Mouse (Mus musculus) liver, embryonic 15.5 days (tissue): ENCODE data around the gene Tbc1d9b. TPM values are rescaled to one million over a fixed set of nuclear protein-coding genes. Genes with fewer than 3 reads are reported as not detected.
"Not testable (repeated sequence)": the region's sequence is repeated elsewhere in the genome, so short reads cannot be mapped to it uniquely, and the experiment has no call there.

Experiments used
- ATAC-seq: fragments of 200-750 bp; cut with Nextera tagmentation; 2 replicates; pipeline ENCODE4 v1.8.0; 2017; ENCODE audit warnings: moderate number of reproducible peaks, mild to moderate bottlenecking, moderate library complexity; ENCODE audit not compliant: insufficient read depth
- H3K27ac ChIP-seq: fragments of 300-500 bp; sonication (generic); replicated peaks from 2 replicates; pipeline ENCODE4 v1.5.1; 2015; ENCODE audit warnings: mild to moderate bottlenecking, inconsistent platforms
- H3K27me3 ChIP-seq: fragments of 300-500 bp; sonication (generic); 2 replicates; pipeline ENCODE4 v1.6.1; 2015; ENCODE audit warnings: mild to moderate bottlenecking, inconsistent platforms
- H3K36me3 ChIP-seq: fragments of 300-500 bp; sonication (generic); replicated peaks from 2 replicates; pipeline ENCODE4 v1.6.1; 2015; ENCODE audit warnings: moderate library complexity, mild to moderate bottlenecking, inconsistent platforms
- H3K4me1 ChIP-seq: fragments of 300-500 bp; sonication (generic); replicated peaks from 2 replicates; pipeline ENCODE4 v1.6.1; 2015; ENCODE audit warnings: inconsistent platforms
- H3K4me2 ChIP-seq: fragments of 300-500 bp; sonication (generic); 2 replicates; pipeline ENCODE4 v1.6.1; 2015; ENCODE audit warnings: moderate library complexity, mild to moderate bottlenecking, inconsistent platforms
- H3K4me3 ChIP-seq: fragments of 300-500 bp; sonication (generic); replicated peaks from 2 replicates; pipeline ENCODE4 v1.5.1; 2015; ENCODE audit warnings: mild to moderate bottlenecking, inconsistent platforms
- H3K9ac ChIP-seq: fragments of 300-500 bp; sonication (generic); 2 replicates; pipeline ENCODE4 v1.6.1; 2015; ENCODE audit warnings: moderate library complexity, mild to moderate bottlenecking, inconsistent platforms
- H3K9me3 ChIP-seq: fragments of 300-500 bp; sonication (generic); replicated peaks from 2 replicates; pipeline ENCODE4 v1.6.1; 2016; ENCODE audit warnings: inconsistent platforms
- WGBS: fragments of 180-500 bp; shearing (Covaris S2); methylation state at CpG from one replicate; pipeline ENCODE4 v1.1.7; 2015; ENCODE audit warnings: mixed read lengths; ENCODE audit not compliant: insufficient replicate concordance; 5-methylcytosine and 5-hydroxymethylcytosine counted together
- polyA plus RNA-seq: library from polyadenylated mRNA; unstranded; fragments of >200 nt; fragmentation: Nextera tagmentation; extraction: Ambion mirVana; gene quantifications from 2 replicates; pipeline ENCODE4 v1.2.1, GENCODE M21; 2015

Gene Tbc1d9b
- polyA plus RNA-seq, 1 experiment from 2014 or later, result 11.7 TPM

DNA sequence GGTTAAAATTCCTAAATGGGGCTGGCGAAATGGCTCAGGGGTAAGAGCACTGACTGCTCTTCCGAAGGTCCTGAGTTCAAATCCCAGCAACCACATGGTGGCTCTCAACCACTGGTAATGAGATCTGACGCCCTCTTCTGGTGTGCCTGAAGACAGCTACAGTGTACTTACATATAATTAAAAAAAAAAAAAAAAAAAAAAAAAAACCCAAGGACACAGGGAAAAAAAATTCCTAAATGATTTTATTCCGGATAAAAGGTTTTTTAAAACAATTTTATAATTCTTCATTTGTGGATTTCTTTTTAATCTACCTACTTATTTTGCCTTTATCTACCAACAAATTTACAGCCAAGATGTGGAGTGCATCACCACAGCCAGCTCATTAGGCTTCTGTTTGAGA, 29.2 kb upstream of the Tbc1d9b start:
- 63% methylated on average over 4 of the region's 4 CpGs for WGBS
- H3K4me2 ChIP-seq, H3K27me3 ChIP-seq, H3K27ac ChIP-seq, H3K9me3 ChIP-seq, ATAC-seq, H3K9ac ChIP-seq, H3K4me3 ChIP-seq: not testable (repeated sequence)
- Histone ChIP-seq H3K4me1 (peaks cover 19% of the 10 kb centered on the region; the same call in 1 of the 2 replicates), H3K36me3 (peaks cover 11% of the 10 kb centered on the region; the same call in 1 of the 2 replicates)

DNA sequence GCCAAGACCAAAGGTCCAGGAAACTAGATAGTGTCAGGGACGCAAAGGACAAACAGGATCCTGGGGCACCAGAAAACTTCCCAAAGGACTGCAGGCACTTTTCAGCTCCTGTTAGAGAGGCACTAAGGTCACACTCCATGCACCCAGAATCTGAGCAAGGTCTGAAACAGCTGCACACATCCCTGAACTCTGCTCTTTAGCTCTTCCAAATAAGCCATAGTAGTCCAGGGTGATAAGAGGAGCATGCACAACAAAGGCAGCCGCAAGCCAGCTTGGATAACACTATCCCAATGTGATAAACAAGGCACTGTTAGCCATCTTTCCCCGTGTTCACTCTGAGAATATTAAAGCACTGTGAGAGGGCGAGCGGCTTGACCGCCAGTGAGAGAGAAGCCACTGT, 27.2 kb upstream of the Tbc1d9b start:
- no peak for ATAC-seq
- no peak overlapping the region for H3K9ac ChIP-seq
- no peaks in the 10 kb centered on the region for H3K27me3 ChIP-seq
- H3K27ac ChIP-seq, result no peak overlapping the region
- H3K36me3 ChIP-seq, result peaks cover 8% of the 10 kb centered on the region; the same call in 1 of the 2 replicates
- no peak overlapping the region for H3K4me3 ChIP-seq
- H3K9me3 ChIP-seq, result no peaks in the 10 kb centered on the region
- WGBS, result 69% methylated on average over 6 of the region's 6 CpGs
- peaks cover 27% of the 10 kb centered on the region for H3K4me1 ChIP-seq
- H3K4me2 ChIP-seq, result no peak overlapping the region

DNA sequence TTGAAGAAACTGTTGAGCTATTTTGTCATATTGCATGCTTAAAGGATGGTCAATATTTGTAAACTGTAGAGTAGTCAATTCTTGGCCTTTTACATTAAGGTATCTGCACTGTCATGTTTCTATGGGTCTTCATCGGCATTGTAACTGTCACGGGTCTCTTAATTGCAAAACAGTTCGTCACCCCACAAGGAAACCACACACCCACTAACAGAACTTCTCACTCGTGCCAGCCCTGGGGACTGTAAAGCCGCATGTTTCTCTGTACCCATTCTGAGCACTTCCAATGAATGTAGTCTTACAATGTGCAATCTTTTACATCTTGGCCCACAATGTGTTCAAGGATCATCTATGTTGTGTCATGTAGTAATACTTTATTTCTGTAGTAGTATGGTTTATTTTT, 26.0 kb upstream of the Tbc1d9b start:
- Histone ChIP-seq H3K4me3 (no peak overlapping the region), H3K27ac (no peak overlapping the region), H3K36me3 (peaks cover 3% of the 10 kb centered on the region; the same call in 1 of the 2 replicates), H3K27me3 (no peaks in the 10 kb centered on the region), H3K4me1 (peaks cover 29% of the 10 kb centered on the region), H3K4me2 (no peak overlapping the region), H3K9ac (no peak overlapping the region), H3K9me3 (no peaks in the 10 kb centered on the region)
- 55% methylated on average over 5 of the region's 5 CpGs for WGBS
- no peak for ATAC-seq

DNA sequence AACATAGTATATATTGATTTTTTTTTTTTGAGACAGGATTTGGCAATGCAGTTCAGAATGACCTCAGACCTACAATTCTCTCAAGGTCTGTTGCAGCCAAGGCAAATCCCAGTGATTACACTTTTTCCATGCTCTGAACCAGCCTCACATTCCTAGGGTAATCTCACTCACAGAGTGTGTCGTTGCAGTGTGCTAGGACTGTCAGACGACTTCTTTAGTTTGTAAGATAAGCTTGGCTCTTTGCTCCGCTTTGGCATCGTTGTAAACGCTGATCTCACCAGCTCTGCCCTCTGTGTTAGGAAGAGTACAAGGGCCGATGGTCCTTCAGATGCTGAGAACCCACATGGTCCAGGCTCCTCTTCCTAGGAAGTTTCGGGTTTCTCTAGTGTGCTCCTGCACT, 25.2 kb upstream of the Tbc1d9b start:
- H3K4me3 ChIP-seq, result no peak overlapping the region
- H3K27me3 ChIP-seq, result no peaks in the 10 kb centered on the region
- 51% methylated on average over 7 of the region's 7 CpGs for WGBS
- H3K4me1 ChIP-seq, result peaks cover 29% of the 10 kb centered on the region
- no peak overlapping the region for H3K9ac ChIP-seq
- 0 out of 2 replicates have a peak, but pooled peaks cover 3% of the 10 kb centered on the region for H3K36me3 ChIP-seq
- no peaks in the 10 kb centered on the region for H3K9me3 ChIP-seq
- no peak for ATAC-seq
- no peak overlapping the region for H3K27ac ChIP-seq
- H3K4me2 ChIP-seq, result no peak overlapping the region

DNA sequence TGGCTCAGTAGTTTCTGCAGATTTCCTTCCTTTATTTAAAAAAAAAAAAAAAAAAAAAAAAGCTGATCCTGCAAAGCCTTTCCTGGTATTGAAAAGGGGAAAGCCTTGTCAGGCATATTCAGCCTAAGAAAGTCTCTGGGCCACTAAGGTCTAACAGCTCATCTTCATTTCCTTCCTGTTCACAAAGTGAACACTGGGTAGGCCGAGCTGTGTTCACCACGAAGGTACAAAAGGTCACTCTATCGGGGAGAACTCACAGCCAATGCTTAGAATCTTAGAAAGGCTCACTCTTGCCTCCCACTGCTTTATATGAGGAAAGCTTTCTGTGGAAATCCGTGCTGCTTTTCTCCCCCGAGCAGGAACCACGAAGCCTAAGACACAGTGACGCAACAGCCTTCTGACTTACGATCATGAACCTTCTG, 22.4 kb upstream of the Tbc1d9b start:
- no peak overlapping the region for H3K9ac ChIP-seq
- no peak overlapping the region for H3K4me2 ChIP-seq
- peaks cover 24% of the 10 kb centered on the region for H3K4me1 ChIP-seq
- H3K27ac ChIP-seq, result peak overlapping the region; percentile 61; the same call in 1 of the 2 replicates
- 0 out of 2 replicates have a peak, but pooled peaks cover 3% of the 10 kb centered on the region for H3K36me3 ChIP-seq
- peak; percentile 65 for ATAC-seq
- WGBS, result 29% methylated on average over 8 of the region's 8 CpGs
- no peaks in the 10 kb centered on the region for H3K9me3 ChIP-seq
- H3K27me3 ChIP-seq, result no peaks in the 10 kb centered on the region
- H3K4me3 ChIP-seq, result no peak overlapping the region

DNA sequence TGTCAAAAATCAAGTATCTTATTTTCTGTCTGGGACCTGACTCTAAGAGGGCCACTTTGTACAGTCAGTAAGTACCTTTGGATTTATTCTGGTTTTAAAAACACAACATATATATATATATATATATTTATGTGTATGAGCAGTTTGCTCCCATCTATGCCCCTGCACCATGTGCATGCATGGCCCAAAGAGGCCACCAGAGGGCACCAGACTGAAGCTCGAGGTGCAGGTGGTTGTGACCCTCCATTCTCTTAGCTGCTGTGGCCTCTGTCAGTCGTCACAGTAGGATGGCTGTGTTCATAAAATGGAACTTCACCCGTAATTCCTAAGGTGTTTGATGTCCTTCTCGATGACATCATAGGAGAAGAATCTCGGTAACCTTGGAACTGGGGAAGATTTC, 16.9 kb upstream of the Tbc1d9b start:
- 7% methylated on average over 5 of the region's 5 CpGs for WGBS
- H3K27ac ChIP-seq, result no peak overlapping the region
- H3K27me3 ChIP-seq, result no peaks in the 10 kb centered on the region
- no peak overlapping the region for H3K4me2 ChIP-seq
- no peaks in the 10 kb centered on the region for H3K36me3 ChIP-seq
- H3K4me1 ChIP-seq, result 0 out of 2 replicates have a peak, but pooled peaks cover under 1% of the 10 kb centered on the region
- no peak for ATAC-seq
- H3K9me3 ChIP-seq, result no peaks in the 10 kb centered on the region
- no peak overlapping the region for H3K9ac ChIP-seq
- no peak overlapping the region for H3K4me3 ChIP-seq

DNA sequence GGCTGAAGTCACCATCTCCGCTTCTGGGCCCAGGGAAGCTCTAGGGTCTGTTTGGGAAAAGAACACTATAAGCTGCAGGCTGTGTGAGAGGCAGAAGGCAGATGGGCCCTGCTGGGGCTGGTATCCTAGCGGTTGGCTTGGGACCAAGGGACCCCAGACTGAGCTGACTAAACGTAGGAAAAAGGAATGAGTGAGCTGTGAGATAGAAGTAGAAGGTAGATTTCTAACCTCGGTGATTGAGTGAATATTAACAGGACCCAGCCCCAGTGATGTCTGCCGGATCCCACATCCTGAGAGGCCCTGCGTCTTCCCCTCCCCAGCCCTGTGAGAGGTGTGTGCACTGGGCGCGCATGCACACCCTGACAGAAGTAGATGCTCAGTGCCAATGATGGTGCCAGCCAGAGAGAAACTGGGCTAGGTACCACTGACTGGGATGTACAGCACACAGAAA, 8.5 kb upstream of the Tbc1d9b start:
- H3K27me3 ChIP-seq, result no peaks in the 10 kb centered on the region
- no peak overlapping the region for H3K4me2 ChIP-seq
- H3K27ac ChIP-seq, result no peak overlapping the region
- H3K9ac ChIP-seq, result no peak overlapping the region
- 79% methylated on average over 8 of the region's 8 CpGs for WGBS
- peaks cover 7% of the 10 kb centered on the region for H3K4me1 ChIP-seq
- no peak overlapping the region for H3K4me3 ChIP-seq
- no peaks in the 10 kb centered on the region for H3K36me3 ChIP-seq
- H3K9me3 ChIP-seq, result no peaks in the 10 kb centered on the region
- ATAC-seq, result no peak

DNA sequence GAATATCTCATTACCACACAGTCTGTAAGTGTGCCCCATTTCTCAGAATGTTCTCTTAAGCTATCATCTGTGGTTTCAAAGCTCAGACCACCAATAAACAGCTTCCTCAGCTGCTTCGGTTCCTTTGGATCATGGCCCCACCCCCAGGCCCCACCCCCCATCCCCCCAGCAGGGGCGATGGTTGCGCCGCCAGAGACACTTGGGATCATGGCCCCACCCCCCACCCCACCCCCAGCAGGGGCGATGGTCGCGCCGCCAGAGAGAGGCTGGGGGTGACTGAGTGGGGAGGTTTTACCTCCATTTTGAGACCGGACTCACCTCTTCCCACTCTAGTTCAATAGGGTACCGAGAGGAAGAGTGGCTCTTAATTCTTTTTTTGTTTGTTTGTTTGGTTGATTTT, 3.4 kb upstream of the Tbc1d9b start:
- H3K9ac ChIP-seq, result peak overlapping the region; percentile 35; the same call in 1 of the 2 replicates
- H3K27ac ChIP-seq, result no peak overlapping the region
- no peak for ATAC-seq
- H3K9me3 ChIP-seq, result no peaks in the 10 kb centered on the region
- no peaks in the 10 kb centered on the region for H3K27me3 ChIP-seq
- H3K4me2 ChIP-seq, result peak overlapping the region; percentile 69
- WGBS, result 4% methylated on average over 10 of the region's 10 CpGs
- no peaks in the 10 kb centered on the region for H3K36me3 ChIP-seq
- peak overlapping the region; percentile 41 for H3K4me3 ChIP-seq
- peaks cover 46% of the 10 kb centered on the region for H3K4me1 ChIP-seq

DNA sequence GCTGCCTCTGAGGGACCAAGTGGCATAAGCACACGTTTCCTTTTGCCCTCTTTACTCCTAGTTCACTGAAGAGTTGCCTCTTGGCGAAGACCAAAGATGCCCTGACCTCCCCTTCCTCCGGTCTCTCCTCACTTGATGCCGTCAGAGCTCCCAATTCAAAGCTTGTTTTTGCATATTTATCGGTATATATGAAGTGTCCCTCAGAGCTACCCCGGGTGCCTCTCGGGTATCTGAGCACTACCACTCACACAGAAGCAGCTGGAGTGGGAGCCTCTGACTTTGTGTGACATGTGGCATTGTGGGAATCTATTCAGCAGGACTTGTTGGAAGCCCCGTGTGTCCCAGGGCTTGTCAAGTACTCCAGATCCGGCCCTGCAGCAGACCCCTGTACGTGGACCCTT, 605 bp downstream of the Tbc1d9b start:
- Histone ChIP-seq H3K36me3 (peaks cover 12% of the 10 kb centered on the region; the same call in 1 of the 2 replicates), H3K4me1 (peaks cover 66% of the 10 kb centered on the region), H3K9me3 (no peaks in the 10 kb centered on the region), H3K27ac (peak overlapping the region; percentile 85), H3K9ac (peak overlapping the region; percentile 93), H3K4me2 (peak overlapping the region; percentile 88), H3K27me3 (no peaks in the 10 kb centered on the region), H3K4me3 (peak overlapping the region; percentile 74)
- 7% methylated on average over 10 of the region's 10 CpGs for WGBS
- no peak for ATAC-seq

DNA sequence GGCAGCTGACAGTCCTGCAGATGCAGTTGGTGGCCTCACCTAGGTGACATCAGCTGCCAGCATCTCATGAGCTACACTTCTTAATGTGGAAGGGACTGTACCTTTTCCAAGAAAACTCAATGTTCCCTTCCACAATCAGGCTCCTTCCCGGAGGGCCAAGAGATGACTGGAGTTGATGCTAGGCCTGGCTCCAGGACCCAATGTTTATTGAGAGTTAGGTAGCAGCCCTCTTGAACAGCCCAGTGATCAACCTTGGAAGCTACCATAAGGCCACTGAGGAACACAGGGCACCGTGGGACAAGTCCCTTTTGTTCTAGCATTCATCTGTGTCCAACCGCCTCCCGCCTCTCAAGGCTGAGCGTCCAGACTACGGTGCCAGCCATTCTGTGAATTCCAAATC, 1.1 kb downstream of the Tbc1d9b start:
- peaks cover 16% of the 10 kb centered on the region; the same call in 1 of the 2 replicates for H3K36me3 ChIP-seq
- no peak for ATAC-seq
- H3K9me3 ChIP-seq, result no peaks in the 10 kb centered on the region
- H3K27me3 ChIP-seq, result no peaks in the 10 kb centered on the region
- 74% methylated on average over 6 of the region's 6 CpGs for WGBS
- peak overlapping the region; percentile 88 for H3K4me2 ChIP-seq
- H3K27ac ChIP-seq, result peak overlapping the region; percentile 85; the same call in 1 of the 2 replicates
- H3K9ac ChIP-seq, result peak overlapping the region; percentile 93; the same call in 1 of the 2 replicates
- H3K4me3 ChIP-seq, result peak overlapping the region; percentile 74
- peaks cover 63% of the 10 kb centered on the region for H3K4me1 ChIP-seq

DNA sequence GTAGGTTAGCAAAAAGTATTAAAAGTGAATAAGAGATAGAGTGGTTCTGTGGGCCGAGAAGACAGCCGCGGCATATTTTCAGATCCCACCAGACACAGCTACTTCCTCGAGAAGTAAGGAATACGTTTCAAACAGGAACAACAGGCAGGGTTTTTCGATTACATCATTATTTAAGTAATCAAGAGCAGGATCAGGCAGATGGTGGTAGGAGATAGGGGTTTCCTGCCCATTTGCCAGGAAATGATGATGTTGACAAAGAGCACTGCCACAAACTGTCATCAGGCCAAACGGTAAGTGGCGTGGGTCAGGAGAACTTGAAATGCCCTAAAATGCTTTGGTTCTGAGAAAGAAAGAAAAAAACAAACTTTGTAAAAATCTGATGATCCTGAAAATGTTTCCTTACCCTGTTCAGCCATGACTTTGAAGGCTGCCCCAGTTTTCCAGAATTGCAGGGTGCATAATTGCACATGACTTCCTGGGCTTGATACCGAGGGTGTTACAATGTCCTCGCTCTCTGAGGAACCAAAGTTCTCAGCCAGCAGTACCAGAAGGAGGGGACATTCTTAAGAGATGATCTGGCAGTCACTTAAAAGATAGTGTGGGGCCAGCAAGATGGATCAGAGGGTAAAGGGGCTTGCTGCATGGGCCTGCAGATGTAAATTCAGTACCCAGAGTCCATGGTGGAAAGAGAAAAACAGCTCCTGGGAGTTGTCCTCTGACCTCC, 3.1 kb downstream of the Tbc1d9b start:
- no peak for ATAC-seq
- H3K9ac ChIP-seq, result no peak overlapping the region
- no peak overlapping the region for H3K4me3 ChIP-seq
- no peaks in the 10 kb centered on the region for H3K27me3 ChIP-seq
- H3K4me2 ChIP-seq, result peak overlapping the region; percentile 15
- peak overlapping the region; percentile 64 for H3K27ac ChIP-seq
- 22% methylated on average over 10 of the region's 10 CpGs for WGBS
- no peaks in the 10 kb centered on the region for H3K9me3 ChIP-seq
- H3K36me3 ChIP-seq, result peaks cover 32% of the 10 kb centered on the region; the same call in 1 of the 2 replicates
- peaks cover 54% of the 10 kb centered on the region for H3K4me1 ChIP-seq
